Mouse (Mus musculus) gastrocnemius, postnatal 36 days (tissue): ENCODE results near the gene Sult2a1. TPM values are rescaled to one million over a fixed set of nuclear protein-coding genes. Genes with fewer than 3 reads are reported as not detected.
"Not testable (repeated sequence)": the region's sequence is repeated elsewhere in the genome, so short reads cannot be mapped to it uniquely, and the experiment has no call there.

Source experiments
- DNase-seq, 2 experiments: peaks; one replicate each; pipeline ENCODE4 v3.0.0; 2022
- intact Hi-C: fragments of 180-260 bp; cut with DNase I; formaldehyde crosslinking; loops from one replicate; pipeline ENCODE4 v1.15.1; 2025
- long read RNA-seq, 2 experiments: library from polyadenylated mRNA; stranded (forward); transcript quantifications; one replicate each; pipeline ENCODE4 v2.0.0; 2021
- total RNA-seq, 2 experiments: library from RNA; stranded (reverse); gene quantifications; 2 replicates each; pipeline ENCODE4 v1.2.3; 2021

Sult2a1 gene
- total RNA-seq: not detected
- long read RNA-seq, experiment 1: 0 reads
- long read RNA-seq, experiment 2: 0 reads

DNA sequence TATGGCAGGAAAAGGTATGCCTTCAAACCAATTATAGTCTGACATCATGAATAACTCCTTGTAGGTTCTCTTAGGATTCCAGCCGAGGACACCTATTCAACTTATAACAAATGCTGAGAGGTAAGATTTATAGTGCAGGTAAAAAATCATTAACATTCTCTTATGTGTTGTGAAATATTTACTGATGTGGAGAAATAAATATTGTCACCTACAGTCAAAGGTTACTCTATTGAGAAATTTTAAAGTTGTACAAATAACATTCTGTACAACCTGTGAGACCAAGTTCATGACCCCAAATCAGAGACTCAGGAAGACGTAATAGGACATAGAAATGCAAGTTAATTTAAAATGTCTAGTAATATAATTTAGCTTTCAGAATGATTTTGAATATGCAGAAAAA, at the start of gene Sult2a1:
TSS of gene Sult2a1 (minus strand) at position 101 of the 400 bp plus-strand sequence.
- DNase-seq, intact Hi-C loops: not testable (repeated sequence)

GRCm38 (mm10) chr7:13813913-13814312, 23.3 kb downstream of the Sult2a1 start:
- no peak for DNase-seq
- intact Hi-C loops: no loop called here

Other genes starting within 250 kb of the Sult2a1 start
- not detected for gene Sult2a5, start 213.4 kb downstream of the Sult2a1 start, total RNA-seq
- not detected for gene Sult2a2, start 103.9 kb downstream of the Sult2a1 start, total RNA-seq
- gene Sult2a4, start 152.2 kb upstream of the Sult2a1 start, total RNA-seq: not detected